Mouse (Mus musculus): ENCODE data around the gene Adcy9. TPM values are rescaled to one million over a fixed set of nuclear protein-coding genes. Genes with fewer than 3 reads are reported as not detected.

Gene Adcy9
- polyA plus RNA-seq, 1 experiment from 2014 or later: 1.5 TPM

DNA sequence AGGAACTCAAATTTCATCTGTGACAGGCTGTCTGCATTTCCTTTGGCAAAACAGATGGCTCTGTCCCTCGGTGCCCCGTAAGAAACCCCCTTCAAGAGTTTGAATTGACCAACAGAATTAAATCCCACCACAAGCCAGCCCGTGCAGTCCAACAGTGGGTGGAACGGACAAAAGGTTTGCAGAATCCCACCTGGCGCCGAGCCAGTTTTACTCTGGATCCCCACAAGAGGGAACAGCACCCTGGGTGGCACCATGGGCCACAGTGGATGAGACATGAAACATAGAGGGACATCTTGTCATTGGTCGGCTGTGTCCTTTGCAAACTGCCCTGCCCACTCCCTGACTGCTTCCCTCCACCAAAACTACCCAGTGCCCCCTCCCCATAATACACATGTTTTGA is 133.7 kb downstream of the Adcy9 start:
- H3K9me3 ChIP-seq (ENCODE audit: control insufficient read depth): no peaks in the 10 kb centered on the region
- H3K36me3 ChIP-seq (ENCODE audit: control insufficient read depth, insufficient read depth): peaks cover 12% of the 10 kb centered on the region; the same call in 1 of the 2 replicates
- ATAC-seq: no peak
- H3K27ac ChIP-seq (ENCODE audit: low read depth, low read length): no peak overlapping the region
- H3K4me2 ChIP-seq (replicated peaks; ENCODE audit: low read depth): no peak overlapping the region
- TF ChIP-seq CTCF (IDR thresholded peaks at IDR 0.05; ENCODE audit: low read depth): no peak
- H3K4me1 ChIP-seq (replicated peaks; ENCODE audit: control insufficient read depth, insufficient read depth, low read length): no peaks in the 10 kb centered on the region
- 86% methylated on average over 7 of the region's 7 CpGs for WGBS
- no peak overlapping the region for H3K4me3 ChIP-seq (ENCODE audit: low read depth, low read length)
- no peaks in the 10 kb centered on the region for H3K27me3 ChIP-seq (replicated peaks; ENCODE audit: control insufficient read depth, insufficient read depth, low read length)
- no peak overlapping the region for H3K9ac ChIP-seq (ENCODE audit: low read depth, low read length)

DNA sequence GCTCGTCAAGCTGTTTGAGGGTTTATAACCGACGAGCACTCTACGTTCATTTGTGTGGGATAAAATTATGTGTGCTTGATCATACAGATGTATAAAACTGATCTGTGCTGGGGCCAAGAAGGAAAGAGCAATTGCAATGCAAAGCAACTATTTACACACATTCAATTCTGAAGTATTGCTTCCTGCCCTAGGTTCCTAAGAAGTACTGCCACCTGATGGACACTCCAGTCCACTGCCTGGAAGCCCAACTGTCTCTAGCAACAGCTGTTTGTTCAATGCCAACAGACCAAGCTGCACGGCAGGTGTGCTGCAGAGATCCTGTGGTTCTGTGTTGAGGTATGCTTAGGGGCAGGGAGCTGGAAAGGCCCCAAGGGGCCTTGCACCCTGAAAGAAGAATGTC is 135.0 kb downstream of the Adcy9 start:
- Histone ChIP-seq H3K4me1 (replicated peaks; ENCODE audit: control insufficient read depth, insufficient read depth, low read length) (no peaks in the 10 kb centered on the region), H3K27ac (ENCODE audit: low read depth, low read length) (no peak overlapping the region), H3K4me2 (replicated peaks; ENCODE audit: low read depth) (no peak overlapping the region), H3K4me3 (ENCODE audit: low read depth, low read length) (no peak overlapping the region), H3K27me3 (replicated peaks; ENCODE audit: control insufficient read depth, insufficient read depth, low read length) (no peaks in the 10 kb centered on the region), H3K9me3 (ENCODE audit: control insufficient read depth) (no peaks in the 10 kb centered on the region), H3K9ac (ENCODE audit: low read depth, low read length) (no peak overlapping the region), H3K36me3 (ENCODE audit: control insufficient read depth, insufficient read depth) (peaks cover 12% of the 10 kb centered on the region; the same call in 1 of the 2 replicates)
- peak; percentile 86 for TF ChIP-seq CTCF (IDR thresholded peaks at IDR 0.05; ENCODE audit: low read depth)
- ATAC-seq: no peak
- 53% methylated on average over 5 of the region's 5 CpGs for WGBS

DNA sequence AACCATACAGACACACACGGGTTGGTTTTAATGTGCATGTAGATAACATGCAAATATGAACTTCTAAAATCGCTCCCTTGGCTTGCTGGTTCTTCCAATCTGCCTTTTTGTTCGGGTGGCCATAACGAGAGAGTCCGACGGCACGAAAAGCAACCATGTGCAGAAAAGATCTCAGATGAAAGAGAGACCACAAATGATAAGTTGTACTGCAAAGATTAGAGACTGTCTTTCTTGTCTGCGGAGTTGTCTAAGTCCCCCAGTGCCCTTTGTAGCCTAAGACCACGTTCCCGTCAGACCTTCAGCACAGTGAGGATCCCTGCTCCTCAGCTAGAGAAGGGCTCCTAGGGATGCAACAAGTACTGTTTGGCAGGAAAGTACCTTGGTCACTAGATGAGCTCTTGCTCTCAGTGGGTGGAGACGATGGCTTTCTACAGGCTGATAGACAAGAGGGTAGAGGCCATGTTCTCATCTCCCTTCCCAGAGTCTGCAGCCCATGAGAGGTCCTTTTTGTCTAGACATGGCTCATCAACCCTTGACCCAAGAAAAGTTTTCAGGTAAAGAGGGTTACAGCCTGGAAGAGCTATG is 136.9 kb downstream of the Adcy9 start:
- no peaks in the 10 kb centered on the region for H3K9me3 ChIP-seq (ENCODE audit: control insufficient read depth)
- H3K27me3 ChIP-seq (replicated peaks; ENCODE audit: control insufficient read depth, insufficient read depth, low read length): no peaks in the 10 kb centered on the region
- peaks cover 6% of the 10 kb centered on the region; the same call in 1 of the 2 replicates for H3K36me3 ChIP-seq (ENCODE audit: control insufficient read depth, insufficient read depth)
- H3K4me3 ChIP-seq (ENCODE audit: low read depth, low read length): no peak overlapping the region
- ATAC-seq: no peak
- H3K4me1 ChIP-seq (replicated peaks; ENCODE audit: control insufficient read depth, insufficient read depth, low read length): no peaks in the 10 kb centered on the region
- WGBS: 90% methylated on average over 11 of the region's 11 CpGs
- no peak overlapping the region for H3K4me2 ChIP-seq (replicated peaks; ENCODE audit: low read depth)
- no peak overlapping the region for H3K9ac ChIP-seq (ENCODE audit: low read depth, low read length)
- no peak for TF ChIP-seq CTCF (IDR thresholded peaks at IDR 0.05; ENCODE audit: low read depth)
- no peak overlapping the region for H3K27ac ChIP-seq (ENCODE audit: low read depth, low read length)

- Histone ChIP-seq H3K27ac (ENCODE audit: low read depth, low read length) (no peak overlapping the region), H3K36me3 (ENCODE audit: control insufficient read depth, insufficient read depth) (no peaks in the 10 kb centered on the region), H3K4me1 (replicated peaks; ENCODE audit: control insufficient read depth, insufficient read depth, low read length) (no peaks in the 10 kb centered on the region), H3K4me2 (replicated peaks; ENCODE audit: low read depth) (no peak overlapping the region), H3K9me3 (ENCODE audit: control insufficient read depth) (no peaks in the 10 kb centered on the region), H3K9ac (ENCODE audit: low read depth, low read length) (no peak overlapping the region), H3K27me3 (replicated peaks; ENCODE audit: control insufficient read depth, insufficient read depth, low read length) (no peaks in the 10 kb centered on the region), H3K4me3 (ENCODE audit: low read depth, low read length) (no peak overlapping the region)
- no peak for TF ChIP-seq CTCF (IDR thresholded peaks at IDR 0.05; ENCODE audit: low read depth)
- 85% methylated on average over 4 of the region's 4 CpGs for WGBS
- ATAC-seq: no peak
Measured at GRCm38 (mm10) chr16:4281470-4281869, 138.8 kb downstream of the Adcy9 start.

GRCm38 (mm10) chr16:4280949-4281348 is 139.3 kb downstream of the Adcy9 start:
- H3K27me3 ChIP-seq (replicated peaks; ENCODE audit: control insufficient read depth, insufficient read depth, low read length): no peaks in the 10 kb centered on the region
- TF ChIP-seq CTCF (IDR thresholded peaks at IDR 0.05; ENCODE audit: low read depth): no peak
- no peak overlapping the region for H3K27ac ChIP-seq (ENCODE audit: low read depth, low read length)
- no peak overlapping the region for H3K9ac ChIP-seq (ENCODE audit: low read depth, low read length)
- H3K36me3 ChIP-seq (ENCODE audit: control insufficient read depth, insufficient read depth): no peaks in the 10 kb centered on the region
- 84% methylated on average over 9 of the region's 9 CpGs for WGBS
- H3K9me3 ChIP-seq (ENCODE audit: control insufficient read depth): no peaks in the 10 kb centered on the region
- no peak overlapping the region for H3K4me2 ChIP-seq (replicated peaks; ENCODE audit: low read depth)
- no peak for ATAC-seq
- no peak overlapping the region for H3K4me3 ChIP-seq (ENCODE audit: low read depth, low read length)
- no peaks in the 10 kb centered on the region for H3K4me1 ChIP-seq (replicated peaks; ENCODE audit: control insufficient read depth, insufficient read depth, low read length)

DNA sequence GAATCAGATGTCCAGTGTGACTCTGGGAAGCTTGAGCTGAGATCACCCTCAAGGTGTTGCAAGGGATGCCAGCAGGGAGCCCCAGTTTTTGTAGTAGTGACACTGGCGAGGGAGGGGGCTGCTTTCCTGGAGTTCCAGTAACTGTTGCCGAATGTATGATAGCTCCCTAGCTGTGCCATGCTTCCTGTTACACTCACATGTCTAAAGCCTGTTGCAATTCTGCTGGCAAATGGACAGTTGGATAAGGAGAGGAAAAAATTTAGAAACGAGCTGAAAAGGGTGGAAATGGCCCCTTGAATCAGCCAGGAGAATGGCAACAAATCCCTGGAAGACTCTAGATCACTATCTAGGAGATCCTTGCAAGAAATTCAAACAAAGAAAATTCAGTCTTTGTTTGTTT is 140.7 kb downstream of the Adcy9 start:
- Histone ChIP-seq H3K36me3 (ENCODE audit: control insufficient read depth, insufficient read depth) (no peaks in the 10 kb centered on the region), H3K9ac (ENCODE audit: low read depth, low read length) (no peak overlapping the region), H3K4me2 (replicated peaks; ENCODE audit: low read depth) (no peak overlapping the region), H3K9me3 (ENCODE audit: control insufficient read depth) (no peaks in the 10 kb centered on the region), H3K27ac (ENCODE audit: low read depth, low read length) (no peak overlapping the region), H3K4me1 (replicated peaks; ENCODE audit: control insufficient read depth, insufficient read depth, low read length) (no peaks in the 10 kb centered on the region), H3K27me3 (replicated peaks; ENCODE audit: control insufficient read depth, insufficient read depth, low read length) (no peaks in the 10 kb centered on the region), H3K4me3 (ENCODE audit: low read depth, low read length) (no peak overlapping the region)
- TF ChIP-seq CTCF (IDR thresholded peaks at IDR 0.05; ENCODE audit: low read depth): no peak
- ATAC-seq: no peak
- 64% methylated on average over 3 of the region's 3 CpGs for WGBS

DNA sequence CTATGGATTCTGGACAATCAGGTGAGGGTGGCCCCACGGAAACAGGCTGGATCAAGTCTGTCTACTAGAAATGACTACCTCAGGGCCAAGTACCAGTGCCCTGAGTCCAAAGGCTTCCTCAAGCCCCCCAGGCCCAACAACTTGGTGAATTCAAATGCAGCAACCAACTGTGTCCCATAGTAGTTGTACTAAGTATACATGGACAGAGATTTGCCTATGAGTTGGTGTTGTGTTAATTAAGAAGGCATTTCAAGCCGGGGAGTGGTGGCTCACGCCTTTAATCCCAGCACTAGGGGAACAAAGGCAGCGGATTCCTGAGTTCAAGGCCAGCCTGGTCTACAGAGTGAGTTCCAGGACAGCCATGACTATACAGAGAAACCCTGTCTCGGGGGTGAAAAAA is 143.7 kb downstream of the Adcy9 start:
- Histone ChIP-seq H3K4me2 (replicated peaks; ENCODE audit: low read depth) (no peak overlapping the region), H3K27ac (ENCODE audit: low read depth, low read length) (no peak overlapping the region), H3K9me3 (ENCODE audit: control insufficient read depth) (no peaks in the 10 kb centered on the region), H3K4me1 (replicated peaks; ENCODE audit: control insufficient read depth, insufficient read depth, low read length) (no peaks in the 10 kb centered on the region), H3K27me3 (replicated peaks; ENCODE audit: control insufficient read depth, insufficient read depth, low read length) (no peaks in the 10 kb centered on the region), H3K4me3 (ENCODE audit: low read depth, low read length) (no peak overlapping the region), H3K36me3 (ENCODE audit: control insufficient read depth, insufficient read depth) (no peaks in the 10 kb centered on the region), H3K9ac (ENCODE audit: low read depth, low read length) (no peak overlapping the region)
- ATAC-seq: no peak
- 88% methylated on average over 5 of the region's 5 CpGs for WGBS
- no peak for TF ChIP-seq CTCF (IDR thresholded peaks at IDR 0.05; ENCODE audit: low read depth)

Measured in intestine, postnatal 0 days (tissue).